Mouse (Mus musculus) neural tube, embryonic 15.5 days (tissue): ENCODE measurements at regions not wholly inside any gene's neighbourhood (a gene's known extent, or its start where the extent isn't known, plus 50 kb on each side); places are given as distances from the start of the nearest gene placed in this dataset.
"Not testable (repeated sequence)": the region's sequence is repeated elsewhere in the genome, so short reads cannot be mapped to it uniquely, and the experiment has no call there.

Experiments used
- ATAC-seq: fragments of 200-750 bp; cut with Nextera tagmentation; 2 replicates; pipeline ENCODE4 v1.8.0; 2017; ENCODE audit warnings: mild to moderate bottlenecking, moderate TSS enrichment, moderate library complexity; ENCODE audit not compliant: low FRiP score
- H3K27ac ChIP-seq: fragments of 300-500 bp; sonication (generic); replicated peaks from 2 replicates; pipeline ENCODE4 v1.5.1; 2015; ENCODE audit warnings: mild to moderate bottlenecking, inconsistent platforms
- H3K27me3 ChIP-seq: fragments of 300-500 bp; sonication (generic); replicated peaks from 2 replicates; pipeline ENCODE4 v1.6.1; 2015; ENCODE audit warnings: inconsistent platforms
- H3K36me3 ChIP-seq: fragments of 300-500 bp; sonication (generic); 2 replicates; pipeline ENCODE4 v1.6.1; 2015; ENCODE audit warnings: inconsistent platforms
- H3K4me1 ChIP-seq: fragments of 300-500 bp; sonication (generic); 2 replicates; pipeline ENCODE4 v1.6.1; 2015; ENCODE audit warnings: inconsistent platforms
- H3K4me2 ChIP-seq: fragments of 300-500 bp; sonication (generic); 2 replicates; pipeline ENCODE4 v1.6.1; 2015; ENCODE audit warnings: inconsistent platforms, mild to moderate bottlenecking, moderate library complexity
- H3K4me3 ChIP-seq: fragments of 300-500 bp; sonication (generic); replicated peaks from 2 replicates; pipeline ENCODE4 v1.5.1; 2015; ENCODE audit warnings: mild to moderate bottlenecking, inconsistent platforms
- H3K9ac ChIP-seq: fragments of 300-500 bp; sonication (generic); replicated peaks from 2 replicates; pipeline ENCODE4 v1.6.1; 2015; ENCODE audit warnings: mild to moderate bottlenecking, inconsistent platforms
- H3K9me3 ChIP-seq: fragments of 300-500 bp; sonication (generic); replicated peaks from 2 replicates; pipeline ENCODE4 v1.6.1; 2016; ENCODE audit warnings: inconsistent platforms
- WGBS: fragments of 180-500 bp; shearing (Covaris S2); methylation state at CpG from one replicate; pipeline ENCODE4 v1.1.7; 2015; ENCODE audit warnings: mixed read lengths; 5-methylcytosine and 5-hydroxymethylcytosine counted together

- no peak overlapping the region for H3K4me2 ChIP-seq
- ATAC-seq, result no peak
- no peak overlapping the region for H3K9ac ChIP-seq
- no peaks in the 10 kb centered on the region for H3K4me1 ChIP-seq
- WGBS, result 64% methylated on average over 2 of the region's 2 CpGs
- H3K27me3 ChIP-seq, result no peaks in the 10 kb centered on the region
- no peak overlapping the region for H3K27ac ChIP-seq
- no peak overlapping the region for H3K4me3 ChIP-seq
- H3K36me3 ChIP-seq, result no peaks in the 10 kb centered on the region
- no peaks in the 10 kb centered on the region for H3K9me3 ChIP-seq
These were observed 510.2 kb downstream of the Isl1 start for GRCm38 (mm10) chr13:115799294-115799693.

GRCm38 (mm10) chr13:115751271-115751670 is 558.2 kb downstream of the Isl1 start:
- H3K4me3 ChIP-seq, result no peak overlapping the region
- no peaks in the 10 kb centered on the region for H3K9me3 ChIP-seq
- 48% methylated on average over 7 of the region's 7 CpGs for WGBS
- no peak overlapping the region for H3K9ac ChIP-seq
- H3K27ac ChIP-seq, result no peak overlapping the region
- H3K4me1 ChIP-seq, result no peaks in the 10 kb centered on the region
- H3K36me3 ChIP-seq, result no peaks in the 10 kb centered on the region
- H3K4me2 ChIP-seq, result no peak overlapping the region
- no peaks in the 10 kb centered on the region for H3K27me3 ChIP-seq
- no peak for ATAC-seq

- not testable (repeated sequence) for H3K9ac ChIP-seq, H3K4me1 ChIP-seq, ATAC-seq, H3K27me3 ChIP-seq, H3K4me2 ChIP-seq, H3K9me3 ChIP-seq, H3K27ac ChIP-seq, H3K36me3 ChIP-seq, H3K4me3 ChIP-seq
- WGBS, result 77% methylated on average over 1 of the region's 1 CpGs
These were observed 567.4 kb downstream of the Isl1 start for GRCm38 (mm10) chr13:115742080-115742479.

- Histone ChIP-seq H3K27me3 (no peaks in the 10 kb centered on the region), H3K9me3 (no peaks in the 10 kb centered on the region), H3K4me3 (no peak overlapping the region), H3K36me3 (no peaks in the 10 kb centered on the region), H3K4me2 (no peak overlapping the region), H3K4me1 (no peaks in the 10 kb centered on the region), H3K9ac (no peak overlapping the region), H3K27ac (no peak overlapping the region)
- WGBS, result 76% methylated on average over 5 of the region's 5 CpGs
- ATAC-seq, result no peak
These were observed 581.5 kb downstream of the Isl1 start for GRCm38 (mm10) chr13:115727986-115728385.

GRCm38 (mm10) chr13:115725356-115725952 is 584.0 kb downstream of the Isl1 start:
- H3K27ac ChIP-seq, result no peak overlapping the region
- ATAC-seq, result no peak
- H3K27me3 ChIP-seq, result no peaks in the 10 kb centered on the region
- no peaks in the 10 kb centered on the region for H3K36me3 ChIP-seq
- H3K4me2 ChIP-seq, result no peak overlapping the region
- H3K9ac ChIP-seq, result no peak overlapping the region
- no peak overlapping the region for H3K4me3 ChIP-seq
- 52% methylated on average over 5 of the region's 5 CpGs for WGBS
- H3K9me3 ChIP-seq, result no peaks in the 10 kb centered on the region
- no peaks in the 10 kb centered on the region for H3K4me1 ChIP-seq

GRCm38 (mm10) chr13:115719276-115719675 is 590.2 kb downstream of the Isl1 start:
- 92% methylated on average over 2 of the region's 2 CpGs for WGBS

GRCm38 (mm10) chr13:115718859-115719258 is 590.6 kb downstream of the Isl1 start:
- Histone ChIP-seq H3K9ac (no peak overlapping the region), H3K4me2 (no peak overlapping the region), H3K27ac (no peak overlapping the region), H3K36me3 (no peaks in the 10 kb centered on the region), H3K9me3 (no peaks in the 10 kb centered on the region), H3K4me1 (no peaks in the 10 kb centered on the region), H3K4me3 (no peak overlapping the region), H3K27me3 (no peaks in the 10 kb centered on the region)
- 75% methylated on average over 5 of the region's 5 CpGs for WGBS
- ATAC-seq, result no peak

More at GRCm38 (mm10) chr13:115719276-115719675, 590.2 kb downstream of the Isl1 start:
- ATAC-seq, result no peak
- H3K4me2 ChIP-seq, result no peak overlapping the region
- H3K9ac ChIP-seq, result no peak overlapping the region
- H3K36me3 ChIP-seq, result no peaks in the 10 kb centered on the region
- no peak overlapping the region for H3K27ac ChIP-seq
- H3K27me3 ChIP-seq, result no peaks in the 10 kb centered on the region
- no peaks in the 10 kb centered on the region for H3K4me1 ChIP-seq
- H3K9me3 ChIP-seq, result no peaks in the 10 kb centered on the region
- no peak overlapping the region for H3K4me3 ChIP-seq

GRCm38 (mm10) chr13:115696197-115696596 is 594.4 kb upstream of the Itga1 start:
- Histone ChIP-seq H3K9me3 (no peaks in the 10 kb centered on the region), H3K36me3 (no peaks in the 10 kb centered on the region), H3K4me2 (no peak overlapping the region), H3K4me3 (no peak overlapping the region), H3K27ac (no peak overlapping the region), H3K27me3 (peaks cover 8% of the 10 kb centered on the region), H3K9ac (no peak overlapping the region), H3K4me1 (no peaks in the 10 kb centered on the region)
- WGBS, result 41% methylated on average over 2 of the region's 2 CpGs
- ATAC-seq, result no peak

GRCm38 (mm10) chr13:115687426-115687825 is 585.7 kb upstream of the Itga1 start:
- H3K4me3 ChIP-seq, result no peak overlapping the region
- 9% methylated on average over 4 of the region's 4 CpGs for WGBS

GRCm38 (mm10) chr13:115679591-115679990 is 577.8 kb upstream of the Itga1 start:
- Histone ChIP-seq H3K4me3 (no peak overlapping the region), H3K9ac (no peak overlapping the region), H3K4me2 (no peak overlapping the region), H3K9me3 (no peaks in the 10 kb centered on the region), H3K36me3 (no peaks in the 10 kb centered on the region), H3K27ac (no peak overlapping the region), H3K4me1 (no peaks in the 10 kb centered on the region), H3K27me3 (peaks cover 43% of the 10 kb centered on the region)
- 45% methylated on average over 6 of the region's 6 CpGs for WGBS
- ATAC-seq, result no peak

More at GRCm38 (mm10) chr13:115687426-115687825, 585.7 kb upstream of the Itga1 start:
- Histone ChIP-seq H3K36me3 (no peaks in the 10 kb centered on the region), H3K4me1 (0 out of 2 replicates have a peak, but pooled peaks cover 3% of the 10 kb centered on the region), H3K27me3 (peaks cover 27% of the 10 kb centered on the region), H3K27ac (no peak overlapping the region), H3K9ac (no peak overlapping the region), H3K4me2 (no peak overlapping the region), H3K9me3 (no peaks in the 10 kb centered on the region)
- ATAC-seq, result peak; percentile 84

- no peak for ATAC-seq
- H3K4me2 ChIP-seq, result no peak overlapping the region
- peaks cover 33% of the 10 kb centered on the region for H3K27me3 ChIP-seq
- no peaks in the 10 kb centered on the region for H3K36me3 ChIP-seq
- H3K27ac ChIP-seq, result no peak overlapping the region
- H3K9me3 ChIP-seq, result no peaks in the 10 kb centered on the region
- WGBS, result 14% methylated on average over 5 of the region's 5 CpGs
- H3K9ac ChIP-seq, result no peak overlapping the region
- H3K4me3 ChIP-seq, result no peak overlapping the region
- no peaks in the 10 kb centered on the region for H3K4me1 ChIP-seq
These were observed 575.1 kb upstream of the Itga1 start for GRCm38 (mm10) chr13:115676836-115677235.

GRCm38 (mm10) chr13:115673729-115674128 is 572.0 kb upstream of the Itga1 start:
- no peak overlapping the region for H3K27ac ChIP-seq
- H3K4me1 ChIP-seq, result no peaks in the 10 kb centered on the region
- no peak for ATAC-seq
- H3K36me3 ChIP-seq, result no peaks in the 10 kb centered on the region
- WGBS, result 5% methylated on average over 5 of the region's 5 CpGs
- H3K27me3 ChIP-seq, result peaks cover 11% of the 10 kb centered on the region
- no peak overlapping the region for H3K4me2 ChIP-seq
- H3K9ac ChIP-seq, result no peak overlapping the region
- no peaks in the 10 kb centered on the region for H3K9me3 ChIP-seq
- no peak overlapping the region for H3K4me3 ChIP-seq
